Mouse (Mus musculus) kidney, embryonic 16.5 days (tissue): ENCODE measurements around the gene Rsrc2. TPM values are rescaled to one million over a fixed set of nuclear protein-coding genes. Genes with fewer than 3 reads are reported as not detected.

Experiments
- ATAC-seq: fragments of 200-750 bp; cut with Nextera tagmentation; 2 replicates; pipeline ENCODE4 v1.8.0; 2017; ENCODE audit warnings: moderate TSS enrichment; ENCODE audit not compliant: low FRiP score, low TSS enrichment
- H3K27ac ChIP-seq: fragments of 300-500 bp; sonication (generic); 2 replicates; pipeline ENCODE4 v1.5.1; 2014; ENCODE audit warnings: low read length
- H3K27me3 ChIP-seq: fragments of 300-500 bp; sonication (generic); 2 replicates; pipeline ENCODE4 v1.6.1; 2014; ENCODE audit warnings: low read length, control low read depth, mixed read lengths; ENCODE audit not compliant: insufficient read depth
- H3K36me3 ChIP-seq: fragments of 300-500 bp; sonication (generic); 2 replicates; pipeline ENCODE4 v1.6.1; 2014; ENCODE audit warnings: low read length, control low read depth, mixed read lengths; ENCODE audit not compliant: insufficient read depth
- H3K4me1 ChIP-seq: fragments of 300-500 bp; sonication (generic); 2 replicates; pipeline ENCODE4 v1.6.1; 2014; ENCODE audit warnings: low read length, control low read depth, mixed read lengths; ENCODE audit not compliant: insufficient read depth
- H3K4me2 ChIP-seq: fragments of 300-500 bp; sonication (generic); replicated peaks from 2 replicates; pipeline ENCODE4 v1.6.1; 2014; ENCODE audit warnings: low read depth, low read length
- H3K4me3 ChIP-seq: fragments of 300-500 bp; sonication (generic); 2 replicates; pipeline ENCODE4 v1.5.1; 2014; ENCODE audit warnings: mild to moderate bottlenecking, low read length
- H3K9ac ChIP-seq: fragments of 300-500 bp; sonication (generic); replicated peaks from 2 replicates; pipeline ENCODE4 v1.6.1; 2014; ENCODE audit warnings: low read length
- H3K9me3 ChIP-seq: fragments of 300-500 bp; sonication (generic); 2 replicates; pipeline ENCODE4 v1.6.1; 2016; ENCODE audit warnings: low read length, control low read depth
- WGBS: fragments of 180-500 bp; shearing (Covaris S2); extraction: QIAGEN DNeasy Blood & Tissue Kit; methylation state at CpG from one replicate; pipeline ENCODE4 v1.1.7; 2014; 5-methylcytosine and 5-hydroxymethylcytosine counted together
- polyA plus RNA-seq: library from polyadenylated mRNA; unstranded; fragments of >200 nt; fragmentation: Nextera tagmentation; extraction: Ambion mirVana; gene quantifications from 2 replicates; pipeline ENCODE4 v1.2.1, GENCODE M21; 2015

Rsrc2 gene
- polyA plus RNA-seq, 1 experiment from 2014 or later = 105 TPM

GRCm38 (mm10) chr5:123700625-123701024 is 48.6 kb downstream of the Rsrc2 start:
- Histone ChIP-seq H3K4me1 (no peaks in the 10 kb centered on the region), H3K9me3 (no peaks in the 10 kb centered on the region), H3K36me3 (peaks cover 66% of the 10 kb centered on the region), H3K4me2 (no peak overlapping the region), H3K27me3 (no peaks in the 10 kb centered on the region), H3K27ac (no peak overlapping the region), H3K9ac (no peak overlapping the region), H3K4me3 (no peak overlapping the region)
- 56% methylated on average over 11 of the region's 11 CpGs for WGBS
- no peak; the same call in 1 of the 2 replicates for ATAC-seq

- no peaks in the 10 kb centered on the region for H3K27me3 ChIP-seq
- no peak overlapping the region for H3K9ac ChIP-seq
- peaks cover 58% of the 10 kb centered on the region for H3K36me3 ChIP-seq
- WGBS = 27% methylated on average over 3 of the region's 3 CpGs
- H3K27ac ChIP-seq = no peak overlapping the region
- no peak overlapping the region for H3K4me2 ChIP-seq
- no peaks in the 10 kb centered on the region for H3K9me3 ChIP-seq
- peak; percentile 46; the same call in 1 of the 2 replicates for ATAC-seq
- peaks cover 4% of the 10 kb centered on the region; the same call in 1 of the 2 replicates for H3K4me1 ChIP-seq
- no peak overlapping the region for H3K4me3 ChIP-seq
Observed at GRCm38 (mm10) chr5:123699198-123699597, 50.0 kb downstream of the Rsrc2 start.

- Histone ChIP-seq H3K27ac (no peak overlapping the region), H3K9ac (no peak overlapping the region), H3K4me1 (peaks cover 4% of the 10 kb centered on the region; the same call in 1 of the 2 replicates), H3K36me3 (peaks cover 35% of the 10 kb centered on the region), H3K27me3 (no peaks in the 10 kb centered on the region), H3K4me3 (no peak overlapping the region), H3K9me3 (no peaks in the 10 kb centered on the region), H3K4me2 (no peak overlapping the region)
- WGBS = 63% methylated on average over 4 of the region's 4 CpGs
- ATAC-seq = no peak; the same call in 1 of the 2 replicates
Observed at GRCm38 (mm10) chr5:123696961-123697360, 52.3 kb downstream of the Rsrc2 start.

GRCm38 (mm10) chr5:123696244-123696643 is 53.0 kb downstream of the Rsrc2 start:
- Histone ChIP-seq H3K4me1 (peaks cover 4% of the 10 kb centered on the region; the same call in 1 of the 2 replicates), H3K9ac (no peak overlapping the region), H3K4me2 (no peak overlapping the region), H3K4me3 (no peak overlapping the region), H3K36me3 (peaks cover 31% of the 10 kb centered on the region), H3K9me3 (no peaks in the 10 kb centered on the region), H3K27me3 (no peaks in the 10 kb centered on the region), H3K27ac (no peak overlapping the region)
- ATAC-seq = no peak
- WGBS = 90% methylated on average over 7 of the region's 7 CpGs

- no peak for ATAC-seq
- H3K36me3 ChIP-seq = peaks cover 17% of the 10 kb centered on the region; the same call in 1 of the 2 replicates
- no peak overlapping the region for H3K4me3 ChIP-seq
- H3K4me1 ChIP-seq = peaks cover 4% of the 10 kb centered on the region; the same call in 1 of the 2 replicates
- H3K9me3 ChIP-seq = no peaks in the 10 kb centered on the region
- no peak overlapping the region for H3K4me2 ChIP-seq
- no peak overlapping the region for H3K9ac ChIP-seq
- H3K27ac ChIP-seq = no peak overlapping the region
- 40% methylated on average over 6 of the region's 6 CpGs for whole genome bisulfite sequencing
- H3K27me3 ChIP-seq = no peaks in the 10 kb centered on the region
Observed at GRCm38 (mm10) chr5:123694468-123694867, 54.7 kb downstream of the Rsrc2 start.

GRCm38 (mm10) chr5:123684221-123685144 is 64.7 kb downstream of the Rsrc2 start, which contains the start of gene Clip1:
Gene Clip1 (minus strand): TSS chr5:123684618.
- under 1% methylated on average over 48 of the region's 64 CpGs for WGBS
- Histone ChIP-seq H3K9me3 (no peaks in the 10 kb centered on the region), H3K9ac (peak within 1 kb of the TSS; percentile 97), H3K36me3 (no peaks in the 10 kb centered on the region), H3K4me3 (peak within 1 kb of the TSS; percentile 86), H3K4me1 (peaks cover 22% of the 10 kb centered on the region), H3K4me2 (peak within 1 kb of the TSS; percentile 86), H3K27me3 (no peaks in the 10 kb centered on the region), H3K27ac (peak within 1 kb of the TSS; percentile 86)
- peak; percentile 62 for ATAC-seq

GRCm38 (mm10) chr5:123683377-123684220 is 65.6 kb downstream of the Rsrc2 start:
- peak overlapping the region; percentile 97 for H3K9ac ChIP-seq
- peak overlapping the region; percentile 86 for H3K27ac ChIP-seq
- peak overlapping the region; percentile 86 for H3K4me3 ChIP-seq
- H3K27me3 ChIP-seq = no peaks in the 10 kb centered on the region
- ATAC-seq = peak; percentile 80
- peak overlapping the region; percentile 86 for H3K4me2 ChIP-seq
- under 1% methylated on average over 73 of the region's 92 CpGs for WGBS
- peaks cover 23% of the 10 kb centered on the region for H3K4me1 ChIP-seq
- no peaks in the 10 kb centered on the region for H3K36me3 ChIP-seq
- H3K9me3 ChIP-seq = no peaks in the 10 kb centered on the region

GRCm38 (mm10) chr5:123683043-123683376 is 66.2 kb downstream of the Rsrc2 start:
- Histone ChIP-seq H3K4me3 (peak overlapping the region; percentile 86), H3K36me3 (no peaks in the 10 kb centered on the region), H3K27me3 (no peaks in the 10 kb centered on the region), H3K27ac (0 out of 2 replicates have a peak overlapping the region, but pooled peaks have one; percentile 86), H3K4me2 (peak overlapping the region; percentile 86), H3K9me3 (no peaks in the 10 kb centered on the region), H3K4me1 (peaks cover 23% of the 10 kb centered on the region), H3K9ac (peak overlapping the region; percentile 97)
- ATAC-seq = peak; percentile 14; the same call in 1 of the 2 replicates
- whole genome bisulfite sequencing = 3% methylated on average over 6 of the region's 6 CpGs

- Histone ChIP-seq H3K4me3 (peak overlapping the region; percentile 86), H3K9me3 (no peaks in the 10 kb centered on the region), H3K4me2 (peak overlapping the region; percentile 86), H3K36me3 (no peaks in the 10 kb centered on the region), H3K4me1 (peaks cover 23% of the 10 kb centered on the region), H3K27ac (peak overlapping the region; percentile 48; the same call in 1 of the 2 replicates), H3K27me3 (no peaks in the 10 kb centered on the region), H3K9ac (peak overlapping the region; percentile 14; the same call in 1 of the 2 replicates)
- no peak for ATAC-seq
- WGBS = 33% methylated on average over 4 of the region's 4 CpGs
Observed at GRCm38 (mm10) chr5:123682372-123682771, 66.8 kb downstream of the Rsrc2 start.
